ENCODE assay signal across 19 mouse cellular contexts in the genomic region with DNA sequence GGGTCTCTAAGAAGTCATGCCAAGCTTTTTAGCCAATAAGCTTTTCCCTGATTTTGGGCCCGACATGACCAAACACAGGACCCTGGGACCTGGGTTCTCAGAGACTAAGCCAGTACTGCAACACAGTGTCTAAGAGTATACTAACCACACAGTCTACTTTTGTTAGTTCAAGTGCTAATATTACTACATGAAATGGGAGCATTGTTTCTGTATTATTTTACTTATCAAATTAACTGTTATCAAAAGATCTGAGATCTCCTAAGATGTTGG.
A peak's percentile ranks its signal among the peaks of the same experiment; 100 is the strongest.
DNase-seq lines count a peak whose midpoint lies in the region; ATAC-seq and TF ChIP-seq lines count a peak whose summit lies in the region.
"Had no signal": no experiment of that assay in that cellular context is flagged by ENCODE, and none has a peak within 500 bp of the region (broad histone marks: within the 10 kb centered on the region; RNA-seq: fewer than 3 reads in every experiment).

No protein-coding gene starts in this region.

- no peak overlapping the region for H3K4me3 ChIP-seq in hindbrain, embryonic 13.5 days
- H3K4me3 ChIP-seq in hindbrain, embryonic 10.5 days = no peak overlapping the region
- H3K4me3 ChIP-seq in midbrain, embryonic 15.5 days = no peak overlapping the region
- H3K4me3 ChIP-seq in midbrain, postnatal 0 days (ENCODE audit: low read depth, low read length) = no peak overlapping the region
- no peak overlapping the region for H3K4me3 ChIP-seq in forebrain, embryonic 13.5 days
- no peak overlapping the region for H3K4me3 ChIP-seq in stomach, embryonic 16.5 days (replicated peaks; ENCODE audit: low read length)
- H3K4me3 ChIP-seq: kidney, embryonic 15.5 days; limb, embryonic 13.5 days; liver, embryonic 13.5 days; lung, embryonic 15.5 days; megakaryocyte, embryonic 14.5 days had no signal

- no peak overlapping the region for H3K27ac ChIP-seq in hindbrain, embryonic 13.5 days
- H3K27ac ChIP-seq in hindbrain, embryonic 10.5 days = no peak overlapping the region
- no peak overlapping the region for H3K27ac ChIP-seq in midbrain, embryonic 15.5 days
- no peak overlapping the region for H3K27ac ChIP-seq in midbrain, postnatal 0 days (ENCODE audit: low read depth, low read length)
- peak overlapping the region; percentile 45; the same call in 1 of the 2 replicates for H3K27ac ChIP-seq in forebrain, embryonic 13.5 days
- peak overlapping the region; percentile 50; the same call in 1 of the 2 replicates for H3K27ac ChIP-seq in stomach, embryonic 16.5 days (ENCODE audit: low read length)
- H3K27ac ChIP-seq: kidney, embryonic 15.5 days; limb, embryonic 13.5 days; liver, embryonic 13.5 days; lung, embryonic 15.5 days had no signal

- H3K36me3 ChIP-seq in hindbrain, embryonic 13.5 days = no peaks in the 10 kb centered on the region
- H3K36me3 ChIP-seq in hindbrain, embryonic 10.5 days = no peaks in the 10 kb centered on the region
- H3K36me3 ChIP-seq in midbrain, embryonic 15.5 days (replicated peaks) = no peaks in the 10 kb centered on the region
- H3K36me3 ChIP-seq in midbrain, postnatal 0 days (ENCODE audit: insufficient read depth, low read length) = no peaks in the 10 kb centered on the region
- no peaks in the 10 kb centered on the region for H3K36me3 ChIP-seq in forebrain, embryonic 13.5 days (ENCODE audit: poor library complexity, severe bottlenecking)
- H3K36me3 ChIP-seq in stomach, embryonic 16.5 days (ENCODE audit: control insufficient read depth, insufficient read depth, low read length) = no peaks in the 10 kb centered on the region
- H3K36me3 ChIP-seq: kidney, embryonic 15.5 days; limb, embryonic 13.5 days; liver, embryonic 13.5 days; lung, embryonic 15.5 days had no signal

- no peak for TF ChIP-seq CTCF in midbrain, postnatal 0 days (IDR thresholded peaks at IDR 0.05)

- H3K9me3 ChIP-seq in hindbrain, embryonic 13.5 days = no peaks in the 10 kb centered on the region
- H3K9me3 ChIP-seq in hindbrain, embryonic 10.5 days = no peaks in the 10 kb centered on the region
- H3K9me3 ChIP-seq in midbrain, embryonic 15.5 days = no peaks in the 10 kb centered on the region
- H3K9me3 ChIP-seq in midbrain, postnatal 0 days (ENCODE audit: low read length) = no peaks in the 10 kb centered on the region
- no peaks in the 10 kb centered on the region for H3K9me3 ChIP-seq in forebrain, embryonic 13.5 days (replicated peaks)
- no peaks in the 10 kb centered on the region for H3K9me3 ChIP-seq in stomach, embryonic 16.5 days (replicated peaks; ENCODE audit: control insufficient read depth, low read length)
- H3K9me3 ChIP-seq: kidney, embryonic 15.5 days; limb, embryonic 13.5 days; liver, embryonic 13.5 days; lung, embryonic 15.5 days had no signal

- H3K4me1 ChIP-seq in hindbrain, embryonic 13.5 days (replicated peaks) = peaks cover 9% of the 10 kb centered on the region; the same call in 1 of the 2 replicates
- peaks cover 9% of the 10 kb centered on the region; the same call in 1 of the 2 replicates for H3K4me1 ChIP-seq in hindbrain, embryonic 10.5 days (replicated peaks)
- H3K4me1 ChIP-seq in midbrain, embryonic 15.5 days = no peaks in the 10 kb centered on the region
- H3K4me1 ChIP-seq in midbrain, postnatal 0 days (ENCODE audit: insufficient read depth, low read length) = no peaks in the 10 kb centered on the region
- peaks cover 29% of the 10 kb centered on the region for H3K4me1 ChIP-seq in forebrain, embryonic 13.5 days
- peaks cover 6% of the 10 kb centered on the region; the same call in 1 of the 2 replicates for H3K4me1 ChIP-seq in stomach, embryonic 16.5 days (ENCODE audit: control insufficient read depth, insufficient read depth, low read length)
- H3K4me1 ChIP-seq: kidney, embryonic 15.5 days; limb, embryonic 13.5 days; liver, embryonic 13.5 days; lung, embryonic 15.5 days; megakaryocyte, embryonic 14.5 days had no signal

- DNase-seq in hindbrain, embryonic 10.5 days (ENCODE audit: low spot score) = no peak
- DNase-seq in midbrain, postnatal 0 days (ENCODE audit: low spot score) = no peak
- DNase-seq: adrenal gland, postnatal 25 days; cerebellum, adult 9-10 months; kidney, adult 11 months; kidney, postnatal 4 days; layer of hippocampus, adult 9-11 months; liver, embryonic 13.5 days; lung, postnatal 36 days had no signal

- no peak overlapping the region for H3K4me2 ChIP-seq in hindbrain, embryonic 13.5 days
- no peak overlapping the region for H3K4me2 ChIP-seq in midbrain, embryonic 15.5 days
- H3K4me2 ChIP-seq in midbrain, postnatal 0 days (ENCODE audit: low read depth, low read length, poor library complexity, severe bottlenecking) = no peak overlapping the region
- H3K4me2 ChIP-seq in forebrain, embryonic 13.5 days = no peak overlapping the region
- no peak overlapping the region for H3K4me2 ChIP-seq in stomach, embryonic 16.5 days (ENCODE audit: low read depth, low read length)
- H3K4me2 ChIP-seq: heart, embryonic 11.5 days; kidney, embryonic 15.5 days; limb, embryonic 13.5 days; liver, embryonic 13.5 days; lung, embryonic 15.5 days had no signal

- H3K9ac ChIP-seq in hindbrain, embryonic 13.5 days = no peak overlapping the region
- H3K9ac ChIP-seq in midbrain, embryonic 15.5 days = no peak overlapping the region
- no peak overlapping the region for H3K9ac ChIP-seq in midbrain, postnatal 0 days (replicated peaks; ENCODE audit: low read length, poor library complexity, severe bottlenecking)
- no peak overlapping the region for H3K9ac ChIP-seq in forebrain, embryonic 13.5 days
- H3K9ac ChIP-seq in stomach, embryonic 16.5 days (ENCODE audit: low read length) = no peak overlapping the region
- H3K9ac ChIP-seq: kidney, embryonic 15.5 days; limb, embryonic 13.5 days; liver, embryonic 13.5 days; lung, embryonic 15.5 days had no signal

- H3K27me3 ChIP-seq in hindbrain, embryonic 13.5 days = no peaks in the 10 kb centered on the region
- no peaks in the 10 kb centered on the region for H3K27me3 ChIP-seq in hindbrain, embryonic 10.5 days (ENCODE audit: insufficient read depth, poor library complexity, severe bottlenecking)
- no peaks in the 10 kb centered on the region for H3K27me3 ChIP-seq in midbrain, embryonic 15.5 days (replicated peaks)
- no peaks in the 10 kb centered on the region for H3K27me3 ChIP-seq in midbrain, postnatal 0 days (ENCODE audit: insufficient read depth, low read length)
- H3K27me3 ChIP-seq in forebrain, embryonic 13.5 days = no peaks in the 10 kb centered on the region
- no peaks in the 10 kb centered on the region for H3K27me3 ChIP-seq in stomach, embryonic 16.5 days (ENCODE audit: control insufficient read depth, insufficient read depth, low read length)
- H3K27me3 ChIP-seq: kidney, embryonic 15.5 days; liver, embryonic 13.5 days; lung, embryonic 15.5 days; megakaryocyte, embryonic 14.5 days had no signal

- peak; percentile 49; the same call in 1 of the 2 replicates for ATAC-seq in hindbrain, embryonic 13.5 days (ENCODE audit: low FRiP score)
- ATAC-seq in midbrain, embryonic 15.5 days (replicated peaks) = peak; percentile 72; the same call in 1 of the 2 replicates
- ATAC-seq in midbrain, postnatal 0 days (ENCODE audit: low FRiP score) = no peak
- ATAC-seq in forebrain, embryonic 13.5 days = no peak
- ATAC-seq in stomach, embryonic 16.5 days (ENCODE audit: insufficient read depth, low FRiP score) = peak; percentile 66
- no peak for ATAC-seq in granulocyte monocyte progenitor cell, adult 5-6 weeks (replicated peaks; ENCODE audit: poor library complexity, severe bottlenecking)

- WGBS in hindbrain, embryonic 13.5 days = 42% methylated on average over 1 of the region's 1 CpGs
- WGBS in hindbrain, embryonic 10.5 days = 69% methylated on average over 1 of the region's 1 CpGs
- WGBS in midbrain, embryonic 15.5 days = 14% methylated on average over 1 of the region's 1 CpGs
- WGBS in midbrain, postnatal 0 days = 32% methylated on average over 1 of the region's 1 CpGs
- 3% methylated on average over 1 of the region's 1 CpGs for WGBS in forebrain, embryonic 13.5 days
- 48% methylated on average over 1 of the region's 1 CpGs for WGBS in stomach, embryonic 16.5 days

Comparison
In these comparisons a context has a peak if more than half of its experiments do, and no peak if none do; other contexts are left out.
1. ATAC-seq: peak in hindbrain, embryonic 13.5 days (single experiment), midbrain, embryonic 15.5 days (single experiment) and stomach, embryonic 16.5 days (single experiment); none in midbrain, postnatal 0 days (single experiment), forebrain, embryonic 13.5 days (single experiment) and granulocyte monocyte progenitor cell, adult 5-6 weeks (single experiment).
2. H3K27ac ChIP-seq: peak in forebrain, embryonic 13.5 days (single experiment) and stomach, embryonic 16.5 days (single experiment); none in hindbrain, embryonic 13.5 days (single experiment), hindbrain, embryonic 10.5 days (single experiment), midbrain, embryonic 15.5 days (single experiment) and midbrain, postnatal 0 days (single experiment).